Mouse (Mus musculus) bone marrow, adult 2 months (tissue): ENCODE measurements around the gene Zic1.

Source experiments
- CTCF ChIP-seq: fragments of 200-500 bp; IDR thresholded peaks from 2 replicates; pipeline ENCODE4 v1.5.1; 2011; ENCODE audit warnings: low read length, control low read depth; ENCODE audit not compliant: control insufficient read depth, insufficient read depth
- POLR2A ChIP-seq: fragments of 200-500 bp; IDR thresholded peaks from 2 replicates; pipeline ENCODE4 v1.6.1; 2011; ENCODE audit warnings: low read depth, mild to moderate bottlenecking, control low read depth, low read length, borderline replicate concordance; ENCODE audit not compliant: control insufficient read depth

DNA sequence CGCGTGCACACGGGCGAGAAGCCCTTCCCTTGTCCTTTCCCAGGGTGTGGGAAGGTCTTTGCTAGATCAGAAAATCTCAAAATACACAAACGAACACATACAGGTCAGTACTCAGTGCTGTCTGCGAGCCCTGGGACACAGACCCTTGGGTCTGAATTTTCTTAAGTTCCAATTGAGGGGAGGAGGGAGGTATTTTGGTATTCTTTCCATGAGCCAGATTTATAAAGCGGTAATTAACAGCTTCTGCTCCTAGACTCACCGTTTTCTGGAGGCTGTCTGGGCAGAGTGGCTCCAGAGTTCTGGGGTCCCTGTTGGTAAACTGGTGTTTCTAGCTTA, 13.7 kb upstream of the Zic1 start:
- TF ChIP-seq POLR2A (no peak), CTCF (no peak)
